Mouse (Mus musculus) liver, adult 2 months (tissue): Measurements from ENCODE around the gene Taf6l.

Source experiments
- CTCF ChIP-seq: fragments of 200-500 bp; IDR thresholded peaks from 2 replicates; pipeline ENCODE4 v1.5.1; 2011; ENCODE audit warnings: low read depth, low read length, control low read depth
- POLR2A ChIP-seq: fragments of 200-500 bp; IDR thresholded peaks from 2 replicates; pipeline ENCODE4 v1.6.1; 2011; ENCODE audit warnings: low read length, control low read depth; ENCODE audit not compliant: insufficient read depth; ENCODE audit errors: extremely low read depth

DNA sequence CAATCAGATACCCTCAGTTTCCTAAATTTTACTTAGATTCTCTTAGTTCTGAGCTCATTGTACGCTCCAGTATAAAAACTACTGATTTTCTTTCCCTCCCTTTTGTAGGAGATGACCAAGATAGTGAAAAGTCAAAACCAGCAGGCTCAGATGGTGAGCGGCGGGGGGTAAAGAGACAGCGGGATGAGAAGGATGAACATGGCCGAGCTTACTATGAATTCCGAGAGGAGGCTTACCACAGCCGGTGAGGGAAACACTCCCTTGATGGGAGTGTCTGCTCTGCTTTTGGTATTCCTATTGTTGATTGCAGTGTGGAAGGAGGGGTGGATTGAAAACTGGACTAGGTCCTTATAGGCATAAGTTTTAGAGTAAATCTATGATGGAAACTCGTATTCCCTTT is 36.5 kb upstream of the Taf6l start:
- TF ChIP-seq CTCF (no peak), POLR2A (no peak)
